Mouse (Mus musculus): ENCODE data around the gene Crmp1. TPM values are rescaled to one million over a fixed set of nuclear protein-coding genes. Genes with fewer than 3 reads are reported as not detected.

Gene Crmp1
- polyA plus RNA-seq, 1 experiment, result 0.11 TPM

GRCm38 (mm10) chr5:37247456-37247855 lies 5.7 kb downstream of the Crmp1 start:
- H3K27me3 ChIP-seq (ENCODE audit: control insufficient read depth, insufficient read depth, insufficient read length), result peaks cover 18% of the 10 kb centered on the region

DNA sequence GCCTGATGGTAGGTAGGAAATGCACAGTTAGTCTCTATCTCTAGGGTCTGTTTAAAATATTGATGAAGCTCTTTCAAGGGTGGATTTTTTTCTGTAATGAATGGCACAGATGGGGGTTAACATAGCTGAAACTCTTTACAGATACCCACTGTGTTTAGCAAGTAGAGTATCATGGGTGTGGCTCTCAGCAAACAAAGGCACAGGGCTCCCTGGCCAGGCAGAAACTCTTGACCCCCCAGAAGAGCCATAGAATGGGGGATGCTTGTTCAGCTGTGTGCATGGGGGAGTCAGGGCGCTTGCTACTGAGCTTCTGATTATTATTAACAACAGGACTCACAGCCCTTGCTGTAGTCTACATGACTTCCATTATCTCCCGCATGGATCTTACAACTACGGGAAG lies 7.1 kb downstream of the Crmp1 start:
- no peak overlapping the region for H3ac ChIP-seq (ENCODE audit: control insufficient read depth, insufficient read length)
- no peaks in the 10 kb centered on the region for H3K79me2 ChIP-seq (ENCODE audit: control insufficient read depth, insufficient read depth)
- H3K4me2 ChIP-seq (ENCODE audit: low read depth), result no peak overlapping the region
- TF ChIP-seq CEBPB (IDR thresholded peaks at IDR 0.05; ENCODE audit: insufficient read depth, poor library complexity, severe bottlenecking) (no peak), MYOD1 (IDR thresholded peaks at IDR 0.05; ENCODE audit: control insufficient read depth in 1 of 3, insufficient read length in 2 of 3, low read depth in 2 of 3) (no peak), REST (IDR thresholded peaks at IDR 0.05; ENCODE audit: insufficient read depth, insufficient read length) (no peak), MAX (IDR thresholded peaks at IDR 0.05; ENCODE audit: low read depth) (no peak), MYOG (IDR thresholded peaks at IDR 0.05; ENCODE audit: control insufficient read depth in 1 of 3, insufficient read depth in 1 of 3, insufficient read length in 2 of 3, low read depth in 2 of 3) (no peak), USF1 (IDR thresholded peaks at IDR 0.05; ENCODE audit: low read depth) (no peak), E2F4 (IDR thresholded peaks at IDR 0.05; ENCODE audit: insufficient read depth) (no peak), POLR2A (IDR thresholded peaks at IDR 0.05; ENCODE audit: insufficient read length, low read depth) (no peak), TCF3 (IDR thresholded peaks at IDR 0.05; ENCODE audit: insufficient read length, low read depth) (no peak), POLR2AphosphoS2 (IDR thresholded peaks at IDR 0.05; ENCODE audit: insufficient read length, low read depth) (no peak), SRF (IDR thresholded peaks at IDR 0.05; ENCODE audit: control insufficient read depth, insufficient read length, low read depth) (no peak), TCF12 (IDR thresholded peaks at IDR 0.05; ENCODE audit: insufficient read depth, poor library complexity, severe bottlenecking) (no peak)
- peaks cover 17% of the 10 kb centered on the region for H3K27me3 ChIP-seq (ENCODE audit: control insufficient read depth, insufficient read depth, insufficient read length)
- no peak overlapping the region for H3K4me3 ChIP-seq
- H3K36me3 ChIP-seq (ENCODE audit: control insufficient read depth, insufficient read depth), result no peaks in the 10 kb centered on the region

More at GRCm38 (mm10) chr5:37247456-37247855, 5.7 kb downstream of the Crmp1 start:
- Histone ChIP-seq H3K36me3 (ENCODE audit: control insufficient read depth, insufficient read depth) (no peaks in the 10 kb centered on the region), H3K79me2 (ENCODE audit: control insufficient read depth, insufficient read depth) (no peaks in the 10 kb centered on the region), H3K4me2 (ENCODE audit: low read depth) (no peak overlapping the region), H3ac (ENCODE audit: control insufficient read depth, insufficient read length) (no peak overlapping the region), H3K4me3 (no peak overlapping the region)
- TF ChIP-seq MYOD1 (IDR thresholded peaks at IDR 0.05; ENCODE audit: control insufficient read depth in 1 of 3, insufficient read length in 2 of 3, low read depth in 2 of 3) (no peak), TCF12 (IDR thresholded peaks at IDR 0.05; ENCODE audit: insufficient read depth, poor library complexity, severe bottlenecking) (no peak), E2F4 (IDR thresholded peaks at IDR 0.05; ENCODE audit: insufficient read depth) (no peak), MYOG (IDR thresholded peaks at IDR 0.05; ENCODE audit: control insufficient read depth in 1 of 3, insufficient read depth in 1 of 3, insufficient read length in 2 of 3, low read depth in 2 of 3) (no peak), POLR2A (IDR thresholded peaks at IDR 0.05; ENCODE audit: insufficient read length, low read depth) (no peak), SRF (IDR thresholded peaks at IDR 0.05; ENCODE audit: control insufficient read depth, insufficient read length, low read depth) (no peak), CEBPB (IDR thresholded peaks at IDR 0.05; ENCODE audit: insufficient read depth, poor library complexity, severe bottlenecking) (no peak), USF1 (IDR thresholded peaks at IDR 0.05; ENCODE audit: low read depth) (no peak), POLR2AphosphoS2 (IDR thresholded peaks at IDR 0.05; ENCODE audit: insufficient read length, low read depth) (no peak), REST (IDR thresholded peaks at IDR 0.05; ENCODE audit: insufficient read depth, insufficient read length) (no peak), TCF3 (IDR thresholded peaks at IDR 0.05; ENCODE audit: insufficient read length, low read depth) (no peak), MAX (IDR thresholded peaks at IDR 0.05; ENCODE audit: low read depth) (no peak)

DNA sequence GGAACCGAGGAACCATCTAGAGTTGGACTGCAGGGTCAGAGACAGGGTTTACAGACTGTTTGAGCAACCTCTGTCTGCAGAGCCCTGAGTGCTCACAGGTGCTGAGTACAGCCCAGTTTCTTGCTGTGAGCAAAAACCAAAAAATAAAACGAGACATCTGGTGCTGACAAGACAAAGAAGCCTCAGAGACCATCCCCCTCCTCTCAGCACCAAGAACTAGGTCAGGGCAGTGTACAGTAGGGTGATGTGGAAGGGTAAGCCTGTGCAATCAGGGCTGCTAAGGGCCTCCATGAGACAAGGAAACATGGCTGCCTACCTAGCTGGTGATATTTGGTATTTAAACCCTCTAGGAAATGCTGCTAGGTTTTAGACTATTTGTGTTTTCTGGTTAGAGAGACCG lies 9.9 kb downstream of the Crmp1 start:
- Histone ChIP-seq H3K79me2 (ENCODE audit: control insufficient read depth, insufficient read depth) (no peaks in the 10 kb centered on the region), H3K27me3 (ENCODE audit: control insufficient read depth, insufficient read depth, insufficient read length) (no peaks in the 10 kb centered on the region), H3K36me3 (ENCODE audit: control insufficient read depth, insufficient read depth) (no peaks in the 10 kb centered on the region), H3K4me2 (ENCODE audit: low read depth) (no peak overlapping the region), H3ac (ENCODE audit: control insufficient read depth, insufficient read length) (no peak overlapping the region), H3K4me3 (no peak overlapping the region)
- no peak for TF ChIP-seq SRF (IDR thresholded peaks at IDR 0.05; ENCODE audit: control insufficient read depth, insufficient read length, low read depth)
- TF ChIP-seq MAX (IDR thresholded peaks at IDR 0.05; ENCODE audit: low read depth), result no peak
- no peak for TF ChIP-seq E2F4 (IDR thresholded peaks at IDR 0.05; ENCODE audit: insufficient read depth)
- no peak for TF ChIP-seq CEBPB (IDR thresholded peaks at IDR 0.05; ENCODE audit: insufficient read depth, poor library complexity, severe bottlenecking)

GRCm38 (mm10) chr5:37252101-37252804 lies 10.5 kb downstream of the Crmp1 start:
- no peak overlapping the region for H3ac ChIP-seq (ENCODE audit: control insufficient read depth, insufficient read length)
- no peaks in the 10 kb centered on the region for H3K36me3 ChIP-seq (ENCODE audit: control insufficient read depth, insufficient read depth)
- H3K4me2 ChIP-seq (ENCODE audit: low read depth), result no peak overlapping the region
- no peak overlapping the region for H3K4me3 ChIP-seq
- no peaks in the 10 kb centered on the region for H3K79me2 ChIP-seq (ENCODE audit: control insufficient read depth, insufficient read depth)
- TF ChIP-seq TCF12 (IDR thresholded peaks at IDR 0.05; ENCODE audit: insufficient read depth, poor library complexity, severe bottlenecking) (no peak), USF1 (IDR thresholded peaks at IDR 0.05; ENCODE audit: low read depth) (no peak), REST (IDR thresholded peaks at IDR 0.05; ENCODE audit: insufficient read depth, insufficient read length) (no peak), POLR2A (IDR thresholded peaks at IDR 0.05; ENCODE audit: insufficient read length, low read depth) (no peak), TCF3 (IDR thresholded peaks at IDR 0.05; ENCODE audit: insufficient read length, low read depth) (no peak), CEBPB (IDR thresholded peaks at IDR 0.05; ENCODE audit: insufficient read depth, poor library complexity, severe bottlenecking) (no peak), MYOG (IDR thresholded peaks at IDR 0.05; ENCODE audit: control insufficient read depth in 1 of 3, insufficient read depth in 1 of 3, insufficient read length in 2 of 3, low read depth in 2 of 3) (no peak), MYOD1 (IDR thresholded peaks at IDR 0.05; ENCODE audit: control insufficient read depth in 1 of 3, insufficient read length in 2 of 3, low read depth in 2 of 3) (no peak), POLR2AphosphoS2 (IDR thresholded peaks at IDR 0.05; ENCODE audit: insufficient read length, low read depth) (no peak), E2F4 (IDR thresholded peaks at IDR 0.05; ENCODE audit: insufficient read depth) (no peak), MAX (IDR thresholded peaks at IDR 0.05; ENCODE audit: low read depth) (no peak), SRF (IDR thresholded peaks at IDR 0.05; ENCODE audit: control insufficient read depth, insufficient read length, low read depth) (no peak)
- H3K27me3 ChIP-seq (ENCODE audit: control insufficient read depth, insufficient read depth, insufficient read length), result no peaks in the 10 kb centered on the region
